Mouse (Mus musculus) stomach, embryonic 14.5 days (tissue): Measurements from ENCODE around the gene Slc6a13. TPM values are rescaled to one million over a fixed set of nuclear protein-coding genes. Genes with fewer than 3 reads are reported as not detected.
A peak's percentile ranks its signal among the peaks of the same experiment; 100 is the strongest.

Experiments
- ATAC-seq: fragments of 200-750 bp; cut with Nextera tagmentation; 2 replicates; pipeline ENCODE4 v1.8.0; 2017; ENCODE audit warnings: low read depth, moderate TSS enrichment; ENCODE audit not compliant: insufficient number of reproducible peaks, insufficient read depth, low FRiP score
- H3K27ac ChIP-seq: fragments of 300-500 bp; sonication (generic); 2 replicates; pipeline ENCODE4 v1.5.1; 2014; ENCODE audit warnings: mild to moderate bottlenecking, low read length, moderate library complexity, mixed read lengths
- H3K27me3 ChIP-seq: fragments of 300-500 bp; sonication (generic); 2 replicates; pipeline ENCODE4 v1.6.1; 2014; ENCODE audit warnings: low read length, control low read depth, mixed read lengths; ENCODE audit not compliant: control insufficient read depth, insufficient read depth
- H3K36me3 ChIP-seq: fragments of 300-500 bp; sonication (generic); 2 replicates; pipeline ENCODE4 v1.6.1; 2014; ENCODE audit warnings: mild to moderate bottlenecking, control low read depth, low read length, moderate library complexity, mixed read lengths; ENCODE audit not compliant: control insufficient read depth, insufficient read depth
- H3K4me1 ChIP-seq: fragments of 300-500 bp; sonication (generic); 2 replicates; pipeline ENCODE4 v1.6.1; 2014; ENCODE audit warnings: low read length, control low read depth, mixed read lengths; ENCODE audit not compliant: control insufficient read depth, insufficient read depth
- H3K4me2 ChIP-seq: fragments of 300-500 bp; sonication (generic); replicated peaks from 2 replicates; pipeline ENCODE4 v1.6.1; 2014; ENCODE audit warnings: low read depth, low read length, control low read depth
- H3K4me3 ChIP-seq: fragments of 300-500 bp; sonication (generic); 2 replicates; pipeline ENCODE4 v1.5.1; 2014; ENCODE audit warnings: low read depth, low read length, control low read depth
- H3K9ac ChIP-seq: fragments of 300-500 bp; sonication (generic); replicated peaks from 2 replicates; pipeline ENCODE4 v1.6.1; 2014; ENCODE audit warnings: low read depth, mild to moderate bottlenecking, control low read depth, low read length, moderate library complexity, mixed read lengths
- H3K9me3 ChIP-seq: fragments of 300-500 bp; sonication (generic); 2 replicates; pipeline ENCODE4 v1.6.1; 2016; ENCODE audit warnings: low read depth, low read length, control low read depth; ENCODE audit not compliant: control insufficient read depth
- WGBS: fragments of 180-500 bp; shearing (Covaris S2); extraction: QIAGEN DNeasy Blood & Tissue Kit; methylation state at CpG from one replicate; pipeline ENCODE4 v1.1.7; 2014; 5-methylcytosine and 5-hydroxymethylcytosine counted together
- polyA plus RNA-seq: library from polyadenylated mRNA; unstranded; fragments of >200 nt; fragmentation: Nextera tagmentation; extraction: Ambion mirVana; gene quantifications from 2 replicates; pipeline ENCODE4 v1.2.1, GENCODE M21; 2014

Gene Slc6a13
- polyA plus RNA-seq, 1 experiment from 2014 or later: 1.9 TPM

DNA sequence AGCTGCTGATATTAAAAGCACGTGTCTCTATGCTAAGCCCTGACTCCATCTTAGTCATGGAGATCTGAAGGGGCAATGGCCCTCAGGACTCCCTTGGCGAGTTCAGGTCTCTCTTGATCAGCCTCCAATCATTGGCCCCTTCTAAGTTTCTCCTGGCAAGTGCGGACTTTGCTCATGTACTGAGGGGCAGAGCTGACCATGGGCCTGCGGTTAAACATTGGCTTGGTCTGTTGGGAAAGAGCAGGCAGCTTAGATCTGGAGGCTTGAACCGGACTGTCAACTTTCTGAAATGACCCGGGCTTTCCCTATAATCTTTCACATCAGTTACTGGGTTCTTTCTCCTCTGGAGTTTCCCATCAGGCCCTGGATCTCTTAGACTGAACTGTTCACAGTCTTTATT is 11.0 kb downstream of the Slc6a13 start:
- H3K36me3 ChIP-seq: no peaks in the 10 kb centered on the region
- H3K9ac ChIP-seq: no peak overlapping the region
- no peaks in the 10 kb centered on the region for H3K27me3 ChIP-seq
- H3K9me3 ChIP-seq: no peaks in the 10 kb centered on the region
- no peaks in the 10 kb centered on the region for H3K4me1 ChIP-seq
- H3K4me3 ChIP-seq: no peak overlapping the region
- H3K27ac ChIP-seq: no peak overlapping the region
- no peak overlapping the region for H3K4me2 ChIP-seq
- 80% methylated on average over 6 of the region's 6 CpGs for WGBS
- ATAC-seq: no peak

DNA sequence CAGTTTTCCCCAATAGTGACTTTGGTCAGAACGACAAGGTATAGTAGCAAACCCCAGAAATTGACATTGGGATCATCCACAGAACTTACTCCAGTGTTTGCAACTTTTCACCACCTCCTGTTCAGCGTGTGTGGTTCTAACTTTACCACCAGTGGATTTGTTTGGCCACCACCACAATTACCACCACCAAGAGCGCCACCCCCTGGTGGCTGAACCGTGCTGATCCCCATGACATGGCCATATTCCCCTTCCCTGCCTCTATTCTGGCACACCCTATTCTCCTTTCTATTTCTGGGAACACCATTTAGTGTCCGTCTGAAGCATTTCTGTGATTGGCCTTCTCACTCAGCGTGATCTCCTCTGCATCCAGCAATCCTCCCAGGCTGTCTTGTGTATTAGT is 19.1 kb downstream of the Slc6a13 start:
- no peak overlapping the region for H3K9ac ChIP-seq
- no peaks in the 10 kb centered on the region for H3K9me3 ChIP-seq
- no peak overlapping the region for H3K27ac ChIP-seq
- H3K4me2 ChIP-seq: no peak overlapping the region
- H3K36me3 ChIP-seq: no peaks in the 10 kb centered on the region
- H3K4me3 ChIP-seq: no peak overlapping the region
- 65% methylated on average over 6 of the region's 6 CpGs for WGBS
- no peaks in the 10 kb centered on the region for H3K4me1 ChIP-seq
- no peak for ATAC-seq
- no peaks in the 10 kb centered on the region for H3K27me3 ChIP-seq

DNA sequence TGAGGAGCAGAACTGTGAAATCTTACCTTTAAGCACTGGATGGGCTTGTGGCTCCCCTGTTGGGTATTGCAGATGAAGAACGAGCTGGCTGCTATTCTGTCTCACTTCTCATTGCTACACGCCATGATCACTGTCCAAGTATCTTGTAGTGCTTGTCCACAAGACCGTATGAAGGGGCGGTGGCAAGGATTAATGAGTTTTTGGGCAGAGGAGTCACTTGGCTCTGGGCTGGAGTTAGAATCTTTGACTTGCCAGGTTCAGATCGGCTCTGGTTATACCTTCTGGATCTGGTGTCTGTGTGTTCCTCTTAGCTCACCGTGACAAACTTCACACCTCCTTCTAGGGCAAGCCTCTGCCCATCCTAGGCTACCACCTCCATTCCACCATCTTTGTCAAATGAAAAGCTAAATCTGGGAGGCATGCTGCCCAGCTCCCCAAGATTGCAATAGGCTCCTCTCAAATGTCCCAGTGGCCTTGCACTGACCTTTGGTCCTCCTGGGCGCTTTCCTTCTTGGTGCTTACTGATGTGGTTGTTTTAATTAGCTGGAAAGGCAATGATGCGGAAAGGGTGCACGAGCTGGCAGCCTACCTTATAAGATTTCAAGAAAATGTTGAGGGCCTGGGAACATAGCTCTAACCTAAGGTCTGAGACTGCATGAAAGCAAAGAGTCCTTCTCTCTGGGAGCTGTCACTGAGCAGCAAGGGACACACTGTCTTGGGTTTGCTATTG is 22.5 kb downstream of the Slc6a13 start:
- no peak overlapping the region for H3K4me3 ChIP-seq
- H3K4me2 ChIP-seq: no peak overlapping the region
- H3K9ac ChIP-seq: no peak overlapping the region
- 85% methylated on average over 9 of the region's 9 CpGs for WGBS
- ATAC-seq: no peak
- no peak overlapping the region for H3K27ac ChIP-seq
- no peaks in the 10 kb centered on the region for H3K27me3 ChIP-seq
- no peaks in the 10 kb centered on the region for H3K36me3 ChIP-seq
- no peaks in the 10 kb centered on the region for H3K9me3 ChIP-seq
- H3K4me1 ChIP-seq: no peaks in the 10 kb centered on the region

GRCm38 (mm10) chr6:121325298-121325697 is 25.3 kb downstream of the Slc6a13 start:
- H3K9ac ChIP-seq: no peak overlapping the region
- no peak overlapping the region for H3K27ac ChIP-seq
- H3K4me2 ChIP-seq: no peak overlapping the region
- no peaks in the 10 kb centered on the region for H3K9me3 ChIP-seq
- no peaks in the 10 kb centered on the region for H3K36me3 ChIP-seq
- peaks cover 7% of the 10 kb centered on the region; the same call in 1 of the 2 replicates for H3K4me1 ChIP-seq
- no peak overlapping the region for H3K4me3 ChIP-seq
- WGBS: 76% methylated on average over 3 of the region's 3 CpGs
- no peak for ATAC-seq
- no peaks in the 10 kb centered on the region for H3K27me3 ChIP-seq

DNA sequence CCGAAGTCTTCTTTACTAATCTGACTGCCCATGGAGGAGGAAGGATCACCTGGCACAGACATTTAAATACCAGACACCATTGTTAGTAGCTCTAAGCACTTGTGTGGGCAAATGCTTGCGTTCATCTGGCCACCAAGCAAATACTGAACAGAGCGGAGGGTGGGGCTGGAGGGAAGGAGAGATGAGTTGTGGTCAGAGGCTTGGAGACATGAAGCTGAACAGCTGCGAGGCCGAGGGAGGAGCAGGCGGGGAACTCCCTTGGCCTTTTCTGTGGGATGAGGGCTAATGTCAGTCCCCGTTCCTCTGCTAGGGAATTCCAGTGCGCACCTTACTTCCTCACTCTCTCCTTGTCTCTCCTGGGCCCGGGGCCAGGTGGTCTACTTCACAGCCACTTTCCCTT is 25.7 kb downstream of the Slc6a13 start:
- no peak for ATAC-seq
- H3K4me3 ChIP-seq: no peak overlapping the region
- H3K27ac ChIP-seq: no peak overlapping the region
- WGBS: 61% methylated on average over 9 of the region's 9 CpGs
- H3K9me3 ChIP-seq: no peaks in the 10 kb centered on the region
- no peak overlapping the region for H3K9ac ChIP-seq
- H3K4me2 ChIP-seq: no peak overlapping the region
- H3K27me3 ChIP-seq: no peaks in the 10 kb centered on the region
- no peaks in the 10 kb centered on the region for H3K36me3 ChIP-seq
- H3K4me1 ChIP-seq: peaks cover 7% of the 10 kb centered on the region; the same call in 1 of the 2 replicates

DNA sequence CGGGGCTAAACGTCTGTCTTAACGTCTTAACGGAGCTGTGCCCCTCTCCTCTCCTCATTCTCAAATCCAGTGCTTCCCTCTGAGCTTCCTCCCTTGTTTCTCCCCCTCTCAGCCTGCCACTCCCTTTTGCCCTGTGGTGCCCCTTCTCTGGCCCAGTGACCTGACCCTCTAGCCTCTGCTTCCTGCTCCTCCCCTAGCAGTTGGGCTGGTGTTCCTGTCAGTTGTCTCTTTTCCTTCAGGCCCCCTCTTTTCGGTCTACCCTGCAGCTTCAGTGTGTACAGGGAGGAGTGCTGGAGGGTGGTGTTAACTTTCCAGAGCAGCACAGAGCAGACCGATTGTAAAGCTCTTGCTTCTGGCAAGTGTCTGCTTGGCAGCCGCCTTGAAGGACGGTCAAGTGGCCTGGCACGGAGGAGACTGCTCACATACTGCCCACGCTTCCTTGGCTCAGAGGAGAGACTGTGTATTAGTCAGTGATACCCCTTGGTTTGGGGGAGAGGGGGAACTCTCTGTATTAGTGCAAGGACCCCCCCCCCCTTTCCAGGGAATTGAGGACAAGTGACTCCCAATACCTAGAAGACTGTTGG is 26.6 kb downstream of the Slc6a13 start:
- Histone ChIP-seq H3K27me3 (no peaks in the 10 kb centered on the region), H3K4me2 (no peak overlapping the region), H3K36me3 (no peaks in the 10 kb centered on the region), H3K9ac (no peak overlapping the region), H3K27ac (no peak overlapping the region), H3K9me3 (no peaks in the 10 kb centered on the region), H3K4me1 (peaks cover 7% of the 10 kb centered on the region; the same call in 1 of the 2 replicates), H3K4me3 (no peak overlapping the region)
- no peak for ATAC-seq
- 53% methylated on average over 10 of the region's 10 CpGs for WGBS

GRCm38 (mm10) chr6:121328417-121328884 is 28.4 kb downstream of the Slc6a13 start:
- H3K36me3 ChIP-seq: no peaks in the 10 kb centered on the region
- no peak overlapping the region for H3K9ac ChIP-seq
- WGBS: 70% methylated on average over 9 of the region's 9 CpGs
- H3K27ac ChIP-seq: no peak overlapping the region
- no peak overlapping the region for H3K4me2 ChIP-seq
- no peaks in the 10 kb centered on the region for H3K27me3 ChIP-seq
- ATAC-seq: no peak
- no peaks in the 10 kb centered on the region for H3K9me3 ChIP-seq
- peaks cover 7% of the 10 kb centered on the region; the same call in 1 of the 2 replicates for H3K4me1 ChIP-seq
- H3K4me3 ChIP-seq: no peak overlapping the region

GRCm38 (mm10) chr6:121329848-121330508 is 30.0 kb downstream of the Slc6a13 start:
- H3K27ac ChIP-seq: no peak overlapping the region; the same call in 1 of the 2 replicates
- H3K27me3 ChIP-seq: no peaks in the 10 kb centered on the region
- H3K4me1 ChIP-seq: peaks cover 7% of the 10 kb centered on the region; the same call in 1 of the 2 replicates
- no peak overlapping the region for H3K4me2 ChIP-seq
- 0 out of 2 replicates have a peak, but pooled peaks have one; percentile 39 for ATAC-seq
- no peak overlapping the region for H3K4me3 ChIP-seq
- H3K9me3 ChIP-seq: no peaks in the 10 kb centered on the region
- no peak overlapping the region for H3K9ac ChIP-seq
- 11% methylated on average over 10 of the region's 10 CpGs for WGBS
- H3K36me3 ChIP-seq: no peaks in the 10 kb centered on the region
